Comparison of ENCODE assay signal across 12 mouse cellular contexts in genomic region chr2:125251781-125252180, GRCm38 (mm10). TPM values are rescaled to one million over a fixed set of nuclear protein-coding genes. Genes with fewer than 3 reads are reported as not detected.
DNase-seq lines count a peak whose midpoint lies in the region; ATAC-seq and TF ChIP-seq lines count a peak whose summit lies in the region.
"Had no signal": no experiment of that assay in that cellular context is flagged by ENCODE, and none has a peak within 500 bp of the region (broad histone marks: within the 10 kb centered on the region; RNA-seq: fewer than 3 reads in every experiment).

No protein-coding gene starts in this region.

- peaks cover 6% of the 10 kb centered on the region; the same call in 1 of the 2 replicates for H3K9me3 ChIP-seq in kidney, embryonic 14.5 days (ENCODE audit: control insufficient read depth, low read length)
- H3K9me3 ChIP-seq in midbrain, embryonic 14.5 days (ENCODE audit: control insufficient read depth, low read length) = 0 out of 2 replicates have a peak, but pooled peaks cover 3% of the 10 kb centered on the region

- H3K36me3 ChIP-seq in kidney, adult 2 months (ENCODE audit: control insufficient read depth, insufficient read depth, low read length) = no peaks in the 10 kb centered on the region
- peaks cover 63% of the 10 kb centered on the region for H3K36me3 ChIP-seq in kidney, embryonic 14.5 days (ENCODE audit: control insufficient read depth, insufficient read depth, low read length)
- peaks cover 19% of the 10 kb centered on the region; the same call in 1 of the 2 replicates for H3K36me3 ChIP-seq in midbrain, embryonic 14.5 days (ENCODE audit: control insufficient read depth, insufficient read depth, low read length)

- H3K9ac ChIP-seq in kidney, embryonic 14.5 days (ENCODE audit: low read depth, low read length) = no peak overlapping the region
- H3K9ac ChIP-seq in midbrain, embryonic 14.5 days (replicated peaks; ENCODE audit: low read length) = no peak overlapping the region
- H3K9ac ChIP-seq: lung, embryonic 15.5 days; midbrain, embryonic 13.5 days had no signal

- H3K27me3 ChIP-seq in kidney, adult 2 months (replicated peaks; ENCODE audit: control insufficient read depth, insufficient read depth, low read length) = no peaks in the 10 kb centered on the region
- H3K27me3 ChIP-seq in kidney, embryonic 14.5 days (ENCODE audit: control insufficient read depth, insufficient read depth, low read length) = no peaks in the 10 kb centered on the region
- H3K27me3 ChIP-seq in midbrain, embryonic 14.5 days (ENCODE audit: control insufficient read depth, insufficient read depth, low read length) = no peaks in the 10 kb centered on the region
- H3K27me3 ChIP-seq: lung, embryonic 15.5 days; midbrain, embryonic 13.5 days had no signal

- 0 out of 2 replicates have a peak, but pooled peaks have one; percentile 15 for TF ChIP-seq CTCF in kidney, adult 2 months (conservative IDR thresholded peaks at IDR 0.05; ENCODE audit: insufficient read depth, insufficient read length, low read depth, low read length)
- 0 out of 2 replicates have a peak, but pooled peaks have one; percentile 10 for TF ChIP-seq CTCF in bone marrow macrophage, adult 2 months (IDR thresholded peaks at IDR 0.05; ENCODE audit: low read depth, low read length)
- TF ChIP-seq CTCF in gastrocnemius, adult 2 months (IDR thresholded peaks at IDR 0.05) = no peak

- no peak for TF ChIP-seq POLR2A in kidney, adult 2 months (IDR thresholded peaks at IDR 0.05; ENCODE audit: low read depth, low read length)
- no peak for TF ChIP-seq POLR2A in bone marrow macrophage, adult 2 months (IDR thresholded peaks at IDR 0.05; ENCODE audit: borderline replicate concordance, low read depth, low read length)

- H3K4me3 ChIP-seq in kidney, adult 2 months (ENCODE audit: insufficient read depth, low read depth, low read length) = no peak overlapping the region
- no peak overlapping the region for H3K4me3 ChIP-seq in kidney, embryonic 14.5 days (ENCODE audit: low read length)
- no peak overlapping the region for H3K4me3 ChIP-seq in bone marrow macrophage, adult 2 months (ENCODE audit: insufficient read depth, low read length)
- H3K4me3 ChIP-seq in gastrocnemius, adult 2 months = no peak overlapping the region
- no peak overlapping the region for H3K4me3 ChIP-seq in midbrain, embryonic 14.5 days (replicated peaks; ENCODE audit: low read depth, low read length)
- H3K4me3 ChIP-seq: embryonic facial prominence, embryonic 10.5 days; lung, embryonic 15.5 days; midbrain, embryonic 13.5 days had no signal

- no peak overlapping the region for H3K4me2 ChIP-seq in kidney, embryonic 14.5 days (replicated peaks; ENCODE audit: low read depth, low read length)
- H3K4me2 ChIP-seq in midbrain, embryonic 14.5 days (ENCODE audit: low read length) = no peak overlapping the region
- H3K4me2 ChIP-seq: lung, embryonic 15.5 days; midbrain, embryonic 13.5 days had no signal

- intact Hi-C loops in gastrocnemius, adult 2 months (cut with DNase I) = no loop called here

- DNase-seq in kidney, adult 2 months = no peak
- peak; percentile 40 for DNase-seq in CD4-positive helper T cell, adult 2 months (ENCODE audit: low read depth, low spot score)
- DNase-seq in gastrocnemius, adult 2 months = no peak
- no peak for DNase-seq in kidney, adult 9 months
- DNase-seq in midbrain, embryonic 14.5 days = no peak

- H3K27ac ChIP-seq in kidney, adult 2 months (ENCODE audit: insufficient read depth, low read depth, low read length) = no peak overlapping the region
- H3K27ac ChIP-seq in kidney, embryonic 14.5 days (ENCODE audit: low read depth, low read length) = no peak overlapping the region
- no peak overlapping the region for H3K27ac ChIP-seq in bone marrow macrophage, adult 2 months (ENCODE audit: insufficient read depth, low read depth, low read length)
- H3K27ac ChIP-seq in gastrocnemius, adult 2 months = no peak overlapping the region
- no peak overlapping the region for H3K27ac ChIP-seq in midbrain, embryonic 14.5 days (replicated peaks; ENCODE audit: low read depth, low read length)
- H3K27ac ChIP-seq: embryonic facial prominence, embryonic 10.5 days; lung, embryonic 15.5 days; midbrain, embryonic 13.5 days had no signal

- 0 out of 2 replicates have a peak, but pooled peaks cover 4% of the 10 kb centered on the region for H3K4me1 ChIP-seq in kidney, adult 2 months (ENCODE audit: control insufficient read depth, insufficient read depth, low read length)
- H3K4me1 ChIP-seq in kidney, embryonic 14.5 days (ENCODE audit: control insufficient read depth, insufficient read depth, low read length) = peaks cover 5% of the 10 kb centered on the region; the same call in 1 of the 2 replicates
- H3K4me1 ChIP-seq in bone marrow macrophage, adult 2 months (ENCODE audit: control insufficient read depth, insufficient read depth, low read length) = peaks cover 7% of the 10 kb centered on the region; the same call in 1 of the 2 replicates
- H3K4me1 ChIP-seq in midbrain, embryonic 14.5 days (ENCODE audit: control insufficient read depth, insufficient read depth, low read length) = peaks cover 10% of the 10 kb centered on the region

- no peak for ATAC-seq in kidney, embryonic 14.5 days (ENCODE audit: low FRiP score, low TSS enrichment)
- peak; percentile 35; the same call in 1 of the 2 replicates for ATAC-seq in megakaryocyte-erythroid progenitor cell, adult 5-6 weeks (replicated peaks; ENCODE audit: low FRiP score, low TSS enrichment, poor library complexity, severe bottlenecking)
- ATAC-seq in midbrain, embryonic 14.5 days (ENCODE audit: low FRiP score, low TSS enrichment) = no peak
- ATAC-seq: forebrain, embryonic 16.5 days; midbrain, embryonic 13.5 days had no signal

- 89% methylated on average over 4 of the region's 4 CpGs for WGBS in kidney, adult 2 months
- WGBS in kidney, embryonic 14.5 days = 95% methylated on average over 4 of the region's 4 CpGs
- 93% methylated on average over 4 of the region's 4 CpGs for WGBS in midbrain, embryonic 14.5 days

RNA-seq across cellular contexts. Expression of gene Dut, which starts 4.8 kb away (rescaled TPM):
- 15.8 and 21.4 TPM in 2 replicates for polyA plus RNA-seq in kidney, adult 2 months (2012; rRNA removed)
- polyA plus RNA-seq in kidney, embryonic 14.5 days (2014; fragmentation: Nextera tagmentation; extraction: Ambion mirVana) = 217 and 261 TPM in 2 replicates
- 17.7 and 19.4 TPM in 2 replicates for polyA plus RNA-seq in bone marrow macrophage, adult 2 months (2012; ENCODE audit: insufficient read depth, insufficient read length, missing spikeins)
- 495 and 588 TPM in 2 replicates for total RNA-seq in megakaryocyte-erythroid progenitor cell, adult 5-6 weeks (2014; fragmentation: Nextera tagmentation)
- 309 and 443 TPM in 2 replicates for total RNA-seq in megakaryocyte-erythroid progenitor cell, adult 5-6 weeks (2017)
- total RNA-seq in gastrocnemius, adult 2 months (2021) = 1 to 10 TPM; 7.0 to 7.3 TPM
- polyA plus RNA-seq in midbrain, embryonic 14.5 days (2014; fragmentation: Nextera tagmentation; extraction: Ambion mirVana) = 90.4 and 92.4 TPM in 2 replicates
